Mouse (Mus musculus): ENCODE results near the gene Bpifa5.

DNA sequence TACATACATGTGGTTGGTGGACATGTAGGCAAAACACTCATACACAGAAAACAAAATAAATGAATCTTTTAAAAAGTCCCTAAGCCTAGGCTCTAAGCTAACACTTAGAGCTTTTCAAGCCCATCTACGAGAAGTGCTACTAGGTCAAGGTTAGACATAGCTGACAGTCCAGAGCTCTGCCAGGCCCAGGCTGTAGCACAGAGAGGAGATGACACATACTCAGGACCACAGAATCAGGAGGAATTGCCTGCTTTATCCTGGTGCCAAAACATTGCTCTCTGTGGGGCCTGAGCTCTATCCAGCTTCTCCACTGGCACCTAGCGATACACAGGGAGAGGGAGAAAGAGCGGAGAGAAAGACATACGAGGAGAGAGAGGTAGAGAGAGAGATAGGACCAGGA is 30.7 kb downstream of the Bpifa5 start:
- TF ChIP-seq POLR2A (IDR thresholded peaks at IDR 0.05; ENCODE audit: low read depth, low read length), result no peak
- TF ChIP-seq CTCF (conservative IDR thresholded peaks at IDR 0.05; ENCODE audit: insufficient read depth, insufficient read length, low read depth, low read length), result no peak
